Mouse (Mus musculus) MEL (cell line): ENCODE results near the gene Endou.

Experiments
- CTCF ChIP-seq, 3 experiments: IDR thresholded peaks in 2 of 3; conservative IDR thresholded peaks in 1 of 3; 2 replicates each; pipeline ENCODE4 v1.5.1; 2011 to 2012; ENCODE audit warnings: low read length in 3 of 3, low read depth in 2 of 3, mild to moderate bottlenecking in 2 of 3, improper control_type of control experiment in 1 of 3, inconsistent platforms in 1 of 3, mixed read lengths in 1 of 3, moderate library complexity in 1 of 3; ENCODE audit not compliant: control insufficient read depth in 1 of 3, insufficient read depth in 1 of 3, poor library complexity in 1 of 3, severe bottlenecking in 1 of 3
- MYB ChIP-seq: IDR thresholded peaks from 2 replicates; pipeline ENCODE4 v1.6.1; 2011; ENCODE audit warnings: mild to moderate bottlenecking, low read depth, low read length, improper control_type of control experiment
- MYC ChIP-seq: IDR thresholded peaks from 2 replicates; pipeline ENCODE4 v1.6.1; 2011; ENCODE audit warnings: low read depth, mild to moderate bottlenecking, low read length, improper control_type of control experiment, moderate library complexity
- NRF1 ChIP-seq: IDR thresholded peaks from 2 replicates; pipeline ENCODE4 v1.6.1; 2014; ENCODE audit warnings: low read depth, mild to moderate bottlenecking, inconsistent platforms, low read length, improper control_type of control experiment, moderate library complexity; ENCODE audit not compliant: poor library complexity, insufficient read depth, severe bottlenecking

DNA sequence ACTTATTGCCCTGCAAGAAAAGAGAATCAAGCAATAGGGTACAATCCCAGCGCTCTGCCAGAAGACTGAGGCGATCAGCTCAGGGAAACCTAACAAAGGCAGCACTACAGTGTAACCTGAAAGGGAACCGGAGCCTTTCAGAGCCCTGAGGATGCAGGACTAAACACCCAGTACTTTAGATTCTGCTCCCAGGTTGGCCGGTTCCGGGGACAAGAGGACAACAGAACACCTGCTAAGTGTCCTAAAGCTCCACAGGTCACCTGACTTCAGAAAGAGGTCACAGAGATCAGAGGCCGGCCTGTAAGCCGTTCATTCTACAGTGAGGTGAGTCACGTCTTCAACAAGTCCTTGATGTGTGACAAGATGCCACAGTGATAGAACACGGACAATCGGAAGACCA lies 34.5 kb downstream of the Endou start:
- TF ChIP-seq CTCF (IDR thresholded peaks at IDR 0.05 in 2 of 3, conservative IDR thresholded peaks at IDR 0.05 in 1 of 3; ENCODE audit: control insufficient read depth in 1 of 3, insufficient read depth in 1 of 3, low read depth in 2 of 3, low read length in 3 of 3, poor library complexity in 1 of 3, severe bottlenecking in 1 of 3) (no peak), NRF1 (no peak), MYC (no peak), MYB (no peak)
